Comparison of ENCODE assay signal across 18 mouse cellular contexts in the genomic region with DNA sequence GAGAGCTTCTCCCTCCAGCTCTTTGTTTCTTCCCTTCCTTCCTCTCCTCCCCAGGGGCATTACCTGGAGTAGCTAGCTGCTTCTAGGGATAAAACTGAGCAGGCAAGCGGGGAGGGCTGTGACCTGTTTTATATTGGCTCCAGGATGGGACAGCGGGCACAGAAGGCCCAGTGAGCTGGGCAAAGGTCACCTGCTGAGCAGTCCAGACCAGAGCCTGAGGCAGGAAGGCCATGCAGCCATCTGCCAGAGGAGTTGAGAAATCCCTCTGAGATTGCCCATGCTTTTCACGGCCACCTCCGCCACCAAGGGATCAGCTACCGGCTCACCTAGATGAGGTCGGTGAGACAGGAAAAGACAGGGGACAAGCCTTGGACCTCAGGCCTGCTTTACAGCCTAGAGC. TPM values are rescaled to one million over a fixed set of nuclear protein-coding genes. Genes with fewer than 3 reads are reported as not detected.
A peak's percentile ranks its signal among the peaks of the same experiment; 100 is the strongest.
DNase-seq lines count a peak whose midpoint lies in the region; ATAC-seq lines count a peak whose summit lies in the region.
"Had no signal": no experiment of that assay in that cellular context is flagged by ENCODE, and none has a peak within 500 bp of the region (broad histone marks: within the 10 kb centered on the region; RNA-seq: fewer than 3 reads in every experiment).

No protein-coding gene starts in this region.

- H3K9me3 ChIP-seq in embryonic facial prominence, embryonic 10.5 days, result no peaks in the 10 kb centered on the region
- H3K9me3 ChIP-seq: G1E had no signal

- 0 out of 2 replicates have a peak overlapping the region, but pooled peaks have one; percentile 21 for H3K27ac ChIP-seq in embryonic facial prominence, embryonic 10.5 days (replicated peaks)
- H3K27ac ChIP-seq: layer of hippocampus, adult 2 months had no signal

- H3K4me3 ChIP-seq in embryonic facial prominence, embryonic 10.5 days, result no peak overlapping the region
- H3K4me3 ChIP-seq: layer of hippocampus, adult 2 months had no signal

- H3K4me1 ChIP-seq in embryonic facial prominence, embryonic 10.5 days, result peaks cover 16% of the 10 kb centered on the region

- no peaks in the 10 kb centered on the region for H3K36me3 ChIP-seq in embryonic facial prominence, embryonic 10.5 days (replicated peaks)
- H3K36me3 ChIP-seq: G1E had no signal

- ATAC-seq in cerebellum, adult (ENCODE audit: insufficient number of reproducible peaks, low FRiP score, low TSS enrichment), result no peak
- ATAC-seq in frontal cortex, adult (ENCODE audit: low TSS enrichment), result no peak
- ATAC-seq: hindbrain, embryonic 16.5 days had no signal

- peak; percentile 51 to 54 for DNase-seq in cerebellum, adult 18-20 months
- peak; percentile 64 for DNase-seq in adrenal gland, postnatal 14 days
- no peak for DNase-seq in embryonic facial prominence, embryonic 10.5 days (ENCODE audit: low spot score)
- peak; percentile 65 to 89 for DNase-seq in kidney, postnatal 25 days
- DNase-seq in natural killer cell, adult 2 months (ENCODE audit: low spot score in 2 of 2), result no peak
- DNase-seq in frontal cortex, postnatal 25 days (ENCODE audit: low spot score in 2 of 2), result no peak
- DNase-seq: heart, adult 18-20 months; lung, embryonic 14.5 days; midbrain, embryonic 14.5 days; thymus, adult 18-20 months had no signal

- WGBS in embryonic facial prominence, embryonic 10.5 days, result 82% methylated on average over 6 of the region's 6 CpGs

- H3K27me3 ChIP-seq in embryonic facial prominence, embryonic 10.5 days (replicated peaks; ENCODE audit: low read depth, poor library complexity, severe bottlenecking), result peaks cover 38% of the 10 kb centered on the region

RNA-seq across cellular contexts. Expression of a gene that starts 0.2 kb away (rescaled TPM):
- total RNA-seq in adrenal gland, postnatal 14 days (2021), result 9.9 and 222 TPM in 2 replicates
- polyA plus RNA-seq in embryonic facial prominence, embryonic 10.5 days (2016; fragmentation: Nextera tagmentation; extraction: Ambion mirVana), result not detected in 2 replicates
- polyA plus RNA-seq: C2C12; G1E; hindbrain, embryonic 16.5 days; lung, embryonic 14.5 days; midbrain, embryonic 14.5 days had no signal

RNA-seq across cellular contexts. Expression of a gene that starts 5.3 kb away (rescaled TPM):
- total RNA-seq in adrenal gland, postnatal 14 days (2021), result 0.86 and 4.1 TPM in 2 replicates
- not detected in 2 replicates for polyA plus RNA-seq in embryonic facial prominence, embryonic 10.5 days (2016; fragmentation: Nextera tagmentation; extraction: Ambion mirVana)
- total RNA-seq: G1E; heart, adult 18-20 months; layer of hippocampus, adult 2 months; left cerebral cortex, postnatal 36 days had no signal
- polyA plus RNA-seq: C2C12; G1E; hindbrain, embryonic 16.5 days; lung, embryonic 14.5 days; midbrain, embryonic 14.5 days had no signal

RNA-seq across cellular contexts. Expression of a gene that starts 6.8 kb away (rescaled TPM):
- total RNA-seq in adrenal gland, postnatal 14 days (2021), result 163 and 2,505 TPM in 2 replicates
- 1.4 TPM in 2 replicates for polyA plus RNA-seq in embryonic facial prominence, embryonic 10.5 days (2016; fragmentation: Nextera tagmentation; extraction: Ambion mirVana)
- total RNA-seq: G1E; heart, adult 18-20 months; layer of hippocampus, adult 2 months had no signal
- polyA plus RNA-seq: C2C12 had no signal

RNA-seq across cellular contexts. Expression of a gene that starts 33.2 kb away (rescaled TPM):
- 4.7 and 74.9 TPM in 2 replicates for total RNA-seq in adrenal gland, postnatal 14 days (2021)
- polyA plus RNA-seq in embryonic facial prominence, embryonic 10.5 days (2016; fragmentation: Nextera tagmentation; extraction: Ambion mirVana), result not detected in 2 replicates
- total RNA-seq: heart, adult 18-20 months; layer of hippocampus, adult 2 months; left cerebral cortex, postnatal 36 days had no signal
- polyA plus RNA-seq: C2C12; G1E; heart, embryonic 16.5 days; hindbrain, embryonic 16.5 days; lung, embryonic 14.5 days; midbrain, embryonic 14.5 days had no signal

RNA-seq across cellular contexts. Expression of a gene that starts 37.7 kb away (rescaled TPM):
- total RNA-seq in adrenal gland, postnatal 14 days (2021), result 44.3 and 52.0 TPM in 2 replicates
- 70.8 and 71.1 TPM in 2 replicates for polyA plus RNA-seq in embryonic facial prominence, embryonic 10.5 days (2016; fragmentation: Nextera tagmentation; extraction: Ambion mirVana)

Comparison
In these comparisons a context has a peak if more than half of its experiments do, and no peak if none do; other contexts are left out.
1. DNase-seq: peak in cerebellum, adult 18-20 months (2 of 2), adrenal gland, postnatal 14 days (single experiment) and kidney, postnatal 25 days (2 of 2); none in embryonic facial prominence, embryonic 10.5 days (single experiment), natural killer cell, adult 2 months (0 of 2) and frontal cortex, postnatal 25 days (0 of 2).